Mouse (Mus musculus): ENCODE data around the gene Pnpla2. TPM values are rescaled to one million over a fixed set of nuclear protein-coding genes. Genes with fewer than 3 reads are reported as not detected.
A peak's percentile ranks its signal among the peaks of the same experiment; 100 is the strongest.

The Pnpla2 gene
- polyA plus RNA-seq, 1 experiment from 2014 or later, result 26.3 TPM

DNA sequence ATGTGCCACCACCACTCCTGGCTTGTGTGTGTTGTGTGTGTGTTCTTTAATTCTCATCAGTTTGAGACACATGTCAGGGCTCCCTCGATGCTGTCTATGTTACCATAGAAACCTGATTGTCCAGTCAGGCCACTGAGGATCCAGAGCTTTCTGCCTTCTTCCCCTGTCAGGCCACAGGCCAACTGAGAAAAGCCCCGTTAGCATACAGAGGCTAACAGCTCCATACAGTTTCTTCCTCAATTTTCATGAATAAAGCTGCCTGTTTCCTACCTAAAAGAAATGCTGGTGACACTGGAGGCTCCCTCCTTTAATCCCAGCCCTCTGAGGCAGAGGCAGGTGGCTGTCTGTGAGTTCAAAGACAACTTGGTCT lies 18.5 kb upstream of the Pnpla2 start:
- peak overlapping the region; percentile 76; the same call in 1 of the 2 replicates for H3K9ac ChIP-seq
- no peaks in the 10 kb centered on the region for H3K27me3 ChIP-seq (ENCODE audit: insufficient read depth, low read length)
- peak overlapping the region; percentile 70 for H3K4me3 ChIP-seq (ENCODE audit: low read depth, low read length)
- DNase-seq (no peak), ATAC-seq (ENCODE audit: insufficient read depth) (no peak)
- H3K9me3 ChIP-seq (ENCODE audit: low read depth, low read length), result no peaks in the 10 kb centered on the region
- H3K36me3 ChIP-seq (ENCODE audit: insufficient read depth), result peaks cover 50% of the 10 kb centered on the region
- no peak overlapping the region for H3K27ac ChIP-seq (ENCODE audit: low read depth)
- H3K4me2 ChIP-seq, result peak overlapping the region; percentile 96
- no peak for TF ChIP-seq CTCF (IDR thresholded peaks at IDR 0.05; ENCODE audit: low read depth)
- 38% methylated on average over 2 of the region's 2 CpGs for whole genome bisulfite sequencing
- peaks cover 20% of the 10 kb centered on the region; the same call in 1 of the 2 replicates for H3K4me1 ChIP-seq (ENCODE audit: insufficient read depth)

DNA sequence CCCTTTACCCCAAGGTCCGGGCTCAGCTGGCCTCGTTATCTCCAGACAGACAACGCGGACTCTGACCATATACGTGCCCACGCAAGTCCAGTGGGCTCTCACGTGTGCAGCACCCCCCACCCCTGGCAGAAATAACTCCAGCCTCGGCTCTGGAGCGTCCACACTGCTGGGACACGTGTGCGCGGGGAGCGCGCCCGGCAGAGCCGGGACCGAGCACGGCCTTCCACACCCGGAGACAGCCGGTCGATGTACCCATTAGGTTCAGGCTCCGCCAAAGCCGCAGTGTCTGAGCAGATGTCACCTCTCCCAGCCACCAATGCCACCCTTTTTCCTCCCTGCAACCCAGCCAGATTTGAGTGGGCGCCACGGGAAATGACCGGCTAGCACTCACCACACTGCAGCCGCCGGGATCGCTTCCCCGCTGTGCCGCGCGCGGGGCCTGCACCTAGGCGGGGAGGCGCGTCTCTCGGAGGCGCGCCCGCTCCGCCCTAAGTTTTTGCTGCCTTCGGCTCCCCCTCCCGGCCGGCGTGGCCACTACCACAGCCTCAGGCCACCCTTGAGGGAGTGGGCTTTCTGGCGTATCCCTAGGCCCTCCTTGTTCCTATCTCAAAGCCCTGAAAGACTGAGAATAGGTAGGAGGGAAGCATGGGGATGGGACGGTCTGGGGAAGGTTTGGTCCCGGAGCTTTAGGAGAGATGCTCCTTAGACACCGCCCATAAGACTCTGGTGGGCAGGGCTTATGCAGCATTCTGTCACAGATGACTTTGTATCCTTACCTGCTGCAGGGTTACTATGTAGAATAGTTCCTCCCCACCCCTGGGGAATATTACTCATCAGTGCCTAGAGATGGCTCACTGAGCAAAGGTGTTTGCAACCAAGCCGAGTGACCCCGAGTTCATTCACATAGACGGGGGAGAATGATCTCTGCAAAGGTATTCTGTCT lies 17.5 kb upstream of the Pnpla2 start, which contains the start of gene Slc25a22:
Slc25a22 (minus strand) TSS at position 715 of the 943 bp plus-strand sequence.
- peak within 1 kb of the TSS; percentile 76 for H3K9ac ChIP-seq
- ATAC-seq (ENCODE audit: insufficient read depth), result peak; percentile 85
- peak within 1 kb of the TSS; percentile 96 for H3K4me2 ChIP-seq
- H3K4me1 ChIP-seq (ENCODE audit: insufficient read depth), result peaks cover 20% of the 10 kb centered on the region; the same call in 1 of the 2 replicates
- no peak within 1 kb of the TSS for H3K27ac ChIP-seq (ENCODE audit: low read depth)
- H3K9me3 ChIP-seq (ENCODE audit: low read depth, low read length), result no peaks in the 10 kb centered on the region
- WGBS, result 6% methylated on average over 53 of the region's 53 CpGs
- TF ChIP-seq CTCF (IDR thresholded peaks at IDR 0.05; ENCODE audit: low read depth), result peak; percentile 74
- peaks cover 44% of the 10 kb centered on the region for H3K36me3 ChIP-seq (ENCODE audit: insufficient read depth)
- peak within 1 kb of the TSS; percentile 70 for H3K4me3 ChIP-seq (ENCODE audit: low read depth, low read length)
- H3K27me3 ChIP-seq (ENCODE audit: insufficient read depth, low read length), result no peaks in the 10 kb centered on the region
- peak; percentile 93 for DNase-seq

DNA sequence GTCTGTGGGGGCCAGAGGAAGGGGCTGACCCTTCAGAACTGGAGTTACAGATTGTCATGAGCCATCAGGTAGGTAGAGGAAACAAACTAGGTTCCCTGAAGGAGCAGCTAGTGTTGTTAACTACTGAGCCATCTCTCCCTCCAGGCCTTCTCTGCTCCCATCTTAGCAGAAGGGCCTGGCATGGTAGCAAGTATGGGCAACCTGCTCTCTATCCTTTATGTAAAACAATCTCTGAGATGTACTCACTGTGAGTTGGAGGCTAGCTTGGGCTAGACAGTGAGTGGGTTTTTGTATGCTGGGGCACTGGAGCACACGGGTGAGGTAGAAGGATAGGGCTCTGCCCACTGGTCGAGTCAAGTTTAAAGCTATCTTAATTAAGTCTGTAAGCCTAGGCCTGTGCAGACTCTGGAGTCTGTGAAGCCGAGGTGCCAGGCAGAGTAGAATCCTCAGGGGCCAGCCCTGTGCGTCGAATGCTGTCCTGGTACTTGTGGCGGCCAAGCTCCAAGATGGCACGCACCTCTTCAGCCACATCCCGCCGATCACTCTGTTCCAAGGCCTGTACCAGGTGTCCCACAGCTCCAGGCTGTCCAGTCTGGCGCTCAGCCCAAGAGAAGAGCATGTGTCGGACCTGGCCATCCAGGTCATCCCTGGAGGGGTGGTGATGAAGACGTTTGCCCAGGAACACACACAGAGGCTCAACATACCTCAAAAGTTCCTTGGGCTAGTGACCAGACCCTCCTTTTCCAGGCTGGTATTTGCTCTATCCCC lies 16.6 kb upstream of the Pnpla2 start:
- Histone ChIP-seq H3K27ac (ENCODE audit: low read depth) (no peak overlapping the region), H3K9ac (no peak overlapping the region), H3K9me3 (ENCODE audit: low read depth, low read length) (no peaks in the 10 kb centered on the region), H3K4me3 (ENCODE audit: low read depth, low read length) (no peak overlapping the region), H3K4me1 (ENCODE audit: insufficient read depth) (peaks cover 29% of the 10 kb centered on the region), H3K27me3 (ENCODE audit: insufficient read depth, low read length) (no peaks in the 10 kb centered on the region), H3K36me3 (ENCODE audit: insufficient read depth) (peaks cover 35% of the 10 kb centered on the region), H3K4me2 (no peak overlapping the region)
- WGBS, result 89% methylated on average over 12 of the region's 12 CpGs
- no peak for DNase-seq
- TF ChIP-seq CTCF (IDR thresholded peaks at IDR 0.05; ENCODE audit: low read depth), result no peak
- no peak for ATAC-seq (ENCODE audit: insufficient read depth)

DNA sequence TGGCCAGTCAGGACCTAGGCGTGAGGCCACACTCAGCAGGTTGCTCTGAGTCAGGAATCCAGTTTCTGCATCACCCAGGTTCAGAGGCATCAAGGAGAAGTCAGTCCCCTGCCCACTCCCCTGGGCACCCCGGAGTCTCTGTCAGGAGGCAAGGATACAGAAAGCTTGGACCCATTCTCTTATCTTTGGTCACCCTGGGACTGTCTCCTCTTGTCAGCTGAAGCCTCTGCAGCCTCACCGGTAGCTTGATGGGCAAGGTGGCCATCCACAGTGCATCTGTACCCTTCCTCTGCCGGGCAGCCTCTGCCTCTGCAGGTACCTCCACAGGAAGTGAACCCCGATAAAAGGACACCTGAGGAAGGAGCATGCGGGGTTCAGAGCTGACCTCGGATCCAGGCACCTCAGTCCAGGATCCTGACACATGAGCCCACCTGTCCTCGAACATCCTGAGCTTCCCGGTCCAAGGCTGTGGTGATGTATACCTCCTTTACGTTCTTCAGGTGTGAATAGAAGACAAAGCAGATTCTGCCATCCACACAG lies 15.8 kb upstream of the Pnpla2 start:
- ATAC-seq (ENCODE audit: insufficient read depth) (no peak), DNase-seq (no peak)
- no peak overlapping the region for H3K9ac ChIP-seq
- 92% methylated on average over 10 of the region's 10 CpGs for WGBS
- TF ChIP-seq CTCF (IDR thresholded peaks at IDR 0.05; ENCODE audit: low read depth), result no peak
- no peak overlapping the region for H3K4me3 ChIP-seq (ENCODE audit: low read depth, low read length)
- H3K27me3 ChIP-seq (ENCODE audit: insufficient read depth, low read length), result no peaks in the 10 kb centered on the region
- H3K36me3 ChIP-seq (ENCODE audit: insufficient read depth), result peaks cover 29% of the 10 kb centered on the region
- no peak overlapping the region for H3K4me2 ChIP-seq
- H3K9me3 ChIP-seq (ENCODE audit: low read depth, low read length), result no peaks in the 10 kb centered on the region
- peaks cover 29% of the 10 kb centered on the region for H3K4me1 ChIP-seq (ENCODE audit: insufficient read depth)
- H3K27ac ChIP-seq (ENCODE audit: low read depth), result no peak overlapping the region

DNA sequence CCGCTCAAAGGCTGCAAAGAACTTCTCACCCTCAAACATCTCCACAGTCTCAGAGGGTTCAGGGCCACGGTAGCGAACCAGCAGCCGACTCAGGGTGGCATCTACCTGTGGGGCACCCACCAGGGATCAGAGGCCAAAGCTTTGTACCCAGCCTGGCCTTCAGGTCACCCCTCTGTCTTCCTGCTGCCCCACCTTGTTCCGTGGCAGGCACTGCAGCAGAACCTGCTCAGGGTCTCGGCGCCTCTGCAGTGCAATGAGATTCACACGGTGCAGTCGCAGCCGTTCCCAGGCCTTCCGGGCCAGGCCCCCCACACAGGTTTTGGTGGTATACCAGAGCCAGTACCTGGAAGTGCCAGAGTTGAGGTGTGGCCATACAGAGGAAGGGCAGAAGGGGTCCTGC lies 15.2 kb upstream of the Pnpla2 start:
- H3K9ac ChIP-seq, result no peak overlapping the region
- TF ChIP-seq CTCF (IDR thresholded peaks at IDR 0.05; ENCODE audit: low read depth), result no peak
- H3K27ac ChIP-seq (ENCODE audit: low read depth), result no peak overlapping the region
- H3K36me3 ChIP-seq (ENCODE audit: insufficient read depth), result peaks cover 29% of the 10 kb centered on the region
- H3K9me3 ChIP-seq (ENCODE audit: low read depth, low read length), result no peaks in the 10 kb centered on the region
- H3K4me1 ChIP-seq (ENCODE audit: insufficient read depth), result peaks cover 23% of the 10 kb centered on the region
- ATAC-seq (ENCODE audit: insufficient read depth) (no peak), DNase-seq (no peak)
- no peak overlapping the region for H3K4me2 ChIP-seq
- 94% methylated on average over 11 of the region's 11 CpGs for WGBS
- no peaks in the 10 kb centered on the region for H3K27me3 ChIP-seq (ENCODE audit: insufficient read depth, low read length)
- H3K4me3 ChIP-seq (ENCODE audit: low read depth, low read length), result no peak overlapping the region

DNA sequence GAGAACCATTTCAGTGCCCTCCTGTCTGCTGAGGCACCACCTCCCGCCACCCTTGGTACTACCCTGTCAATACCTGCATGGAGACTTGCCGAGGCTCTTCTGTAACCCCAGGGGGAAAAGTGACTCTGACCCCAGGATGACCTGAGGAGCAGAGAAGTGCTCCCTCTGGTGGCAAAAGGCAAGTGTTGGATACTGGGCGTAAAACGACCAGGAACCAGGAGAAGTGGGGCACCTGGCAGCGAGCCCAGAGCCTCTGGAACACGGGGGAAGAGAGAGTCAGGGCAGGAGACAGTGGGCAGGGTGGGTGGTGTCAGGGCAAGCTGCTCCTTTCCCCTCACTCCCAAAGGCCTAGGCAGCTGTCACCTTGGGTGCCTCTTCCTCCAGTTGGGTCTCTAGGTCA lies 14.4 kb upstream of the Pnpla2 start:
- peak; percentile 81 for TF ChIP-seq CTCF (IDR thresholded peaks at IDR 0.05; ENCODE audit: low read depth)
- H3K9ac ChIP-seq, result no peak overlapping the region
- H3K27me3 ChIP-seq (ENCODE audit: insufficient read depth, low read length), result no peaks in the 10 kb centered on the region
- no peak overlapping the region for H3K4me3 ChIP-seq (ENCODE audit: low read depth, low read length)
- peaks cover 29% of the 10 kb centered on the region for H3K36me3 ChIP-seq (ENCODE audit: insufficient read depth)
- H3K4me1 ChIP-seq (ENCODE audit: insufficient read depth), result peaks cover 19% of the 10 kb centered on the region
- H3K9me3 ChIP-seq (ENCODE audit: low read depth, low read length), result no peaks in the 10 kb centered on the region
- DNase-seq, result peak; percentile 77
- ATAC-seq (ENCODE audit: insufficient read depth), result no peak
- H3K4me2 ChIP-seq, result no peak overlapping the region
- 22% methylated on average over 6 of the region's 6 CpGs for WGBS
- no peak overlapping the region for H3K27ac ChIP-seq (ENCODE audit: low read depth)

All from lung, embryonic 14.5 days (tissue).